In the genomic region with DNA sequence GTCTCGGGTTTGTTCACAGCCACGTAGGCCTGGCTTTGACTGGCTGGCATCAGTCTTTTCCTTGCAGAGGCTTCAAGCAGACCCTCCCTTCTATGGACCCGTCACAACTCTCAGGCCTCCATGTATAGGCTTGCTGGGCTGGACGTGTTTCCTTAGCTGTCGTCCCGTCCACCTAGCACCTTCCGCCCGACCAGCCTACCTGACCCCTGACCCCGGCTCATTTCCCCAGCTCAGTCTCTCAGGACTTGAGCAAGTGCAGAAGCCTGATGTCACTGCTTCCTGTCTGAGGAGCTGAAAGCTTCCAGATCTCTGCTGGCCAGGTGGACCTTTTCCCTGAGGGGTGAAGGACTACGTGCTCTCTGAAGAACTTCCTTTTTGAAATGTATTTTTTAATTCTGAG, we compare ENCODE assay signal across 13 mouse cellular contexts. TPM values are rescaled to one million over a fixed set of nuclear protein-coding genes. Genes with fewer than 3 reads are reported as not detected.
DNase-seq lines count a peak whose midpoint lies in the region; ATAC-seq lines count a peak whose summit lies in the region.
"Had no signal": no experiment of that assay in that cellular context is flagged by ENCODE, and none has a peak within 500 bp of the region (broad histone marks: within the 10 kb centered on the region; RNA-seq: fewer than 3 reads in every experiment).

No protein-coding gene starts in this region.

- DNase-seq in liver, embryonic 11.5 days (ENCODE audit: low spot score): no peak
- peak; percentile 73 for DNase-seq in kidney, postnatal 10 days
- DNase-seq in cerebellum, adult 11-12 months: no peak
- DNase-seq in layer of hippocampus, postnatal 14 days (ENCODE audit: low spot score in 2 of 2): no peak
- DNase-seq in left cerebral cortex, postnatal 25 days (ENCODE audit: low spot score in 2 of 2): no peak
- DNase-seq: cerebellum, adult 9-11 months; thymus, adult 18-20 months had no signal

- no peak overlapping the region for H3K9ac ChIP-seq in liver, embryonic 12.5 days
- H3K9ac ChIP-seq in liver, embryonic 11.5 days (ENCODE audit: low read depth, low read length): no peak overlapping the region
- peak overlapping the region; percentile 52 for H3K9ac ChIP-seq in heart, embryonic 13.5 days
- no peak overlapping the region for H3K9ac ChIP-seq in stomach, embryonic 15.5 days

- H3K36me3 ChIP-seq in liver, embryonic 12.5 days: no peaks in the 10 kb centered on the region
- no peaks in the 10 kb centered on the region for H3K36me3 ChIP-seq in liver, embryonic 11.5 days (ENCODE audit: control insufficient read depth, insufficient read depth, low read length)
- H3K36me3 ChIP-seq in heart, embryonic 13.5 days: no peaks in the 10 kb centered on the region
- no peaks in the 10 kb centered on the region for H3K36me3 ChIP-seq in stomach, embryonic 15.5 days

- 0 out of 2 replicates have a peak, but pooled peaks have one; percentile 15 for ATAC-seq in liver, embryonic 12.5 days
- ATAC-seq in liver, embryonic 11.5 days (replicated peaks; ENCODE audit: low FRiP score): no peak
- ATAC-seq in heart, embryonic 13.5 days (ENCODE audit: extremely low read depth, insufficient number of reproducible peaks, low FRiP score, low TSS enrichment): no peak
- no peak for ATAC-seq in stomach, embryonic 15.5 days (ENCODE audit: insufficient read depth, low FRiP score, low read depth)
- ATAC-seq: activated CD4-positive, CD25-positive, alpha-beta regulatory T cell, adult 4 months had no signal

- H3K27ac ChIP-seq in liver, embryonic 12.5 days: no peak overlapping the region
- H3K27ac ChIP-seq in liver, embryonic 11.5 days (ENCODE audit: low read depth, low read length): no peak overlapping the region
- peak overlapping the region; percentile 83 for H3K27ac ChIP-seq in heart, embryonic 13.5 days (replicated peaks)
- peak overlapping the region; percentile 62 for H3K27ac ChIP-seq in stomach, embryonic 15.5 days

- 41% methylated on average over 10 of the region's 10 CpGs for WGBS in liver, embryonic 12.5 days (ENCODE audit: insufficient replicate concordance)
- WGBS in liver, embryonic 11.5 days: 43% methylated on average over 10 of the region's 10 CpGs
- WGBS in heart, embryonic 13.5 days: 23% methylated on average over 10 of the region's 10 CpGs
- WGBS in stomach, embryonic 15.5 days: 32% methylated on average over 10 of the region's 10 CpGs

- no peaks in the 10 kb centered on the region for H3K9me3 ChIP-seq in liver, embryonic 12.5 days (replicated peaks)
- H3K9me3 ChIP-seq in liver, embryonic 11.5 days (ENCODE audit: control insufficient read depth, low read length): no peaks in the 10 kb centered on the region
- no peaks in the 10 kb centered on the region for H3K9me3 ChIP-seq in heart, embryonic 13.5 days
- H3K9me3 ChIP-seq in stomach, embryonic 15.5 days: no peaks in the 10 kb centered on the region

- H3K4me1 ChIP-seq in liver, embryonic 12.5 days: peaks cover 10% of the 10 kb centered on the region; the same call in 1 of the 2 replicates
- peaks cover 4% of the 10 kb centered on the region for H3K4me1 ChIP-seq in liver, embryonic 11.5 days (replicated peaks; ENCODE audit: control insufficient read depth, insufficient read depth, low read length)
- H3K4me1 ChIP-seq in heart, embryonic 13.5 days: peaks cover 48% of the 10 kb centered on the region
- H3K4me1 ChIP-seq in stomach, embryonic 15.5 days: peaks cover 15% of the 10 kb centered on the region

- no peaks in the 10 kb centered on the region for H3K27me3 ChIP-seq in liver, embryonic 12.5 days (replicated peaks)
- H3K27me3 ChIP-seq in liver, embryonic 11.5 days (replicated peaks; ENCODE audit: control insufficient read depth, insufficient read depth, low read length): no peaks in the 10 kb centered on the region
- no peaks in the 10 kb centered on the region for H3K27me3 ChIP-seq in heart, embryonic 13.5 days (replicated peaks)
- H3K27me3 ChIP-seq in stomach, embryonic 15.5 days (replicated peaks): no peaks in the 10 kb centered on the region

- intact Hi-C loops in left cerebral cortex, postnatal 25 days (cut with DNase I): no loop called here

- H3K4me3 ChIP-seq in liver, embryonic 12.5 days: no peak overlapping the region
- H3K4me3 ChIP-seq in liver, embryonic 11.5 days (ENCODE audit: low read depth, low read length): no peak overlapping the region
- H3K4me3 ChIP-seq in heart, embryonic 13.5 days: no peak overlapping the region
- no peak overlapping the region for H3K4me3 ChIP-seq in stomach, embryonic 15.5 days (replicated peaks)

- no peak overlapping the region for H3K4me2 ChIP-seq in liver, embryonic 12.5 days
- H3K4me2 ChIP-seq in liver, embryonic 11.5 days: no peak overlapping the region
- no peak overlapping the region; the same call in 1 of the 2 replicates for H3K4me2 ChIP-seq in heart, embryonic 13.5 days
- H3K4me2 ChIP-seq in stomach, embryonic 15.5 days: no peak overlapping the region

RNA-seq across cellular contexts. Expression of a gene that starts 0.7 kb away (rescaled TPM):
- 6.1 and 6.8 TPM in 2 replicates for polyA plus RNA-seq in liver, embryonic 12.5 days (2016; fragmentation: Nextera tagmentation; extraction: Ambion mirVana)
- polyA plus RNA-seq in liver, embryonic 11.5 days (2014; fragmentation: Nextera tagmentation; extraction: Ambion mirVana): 9.0 and 9.7 TPM in 2 replicates
- polyA plus RNA-seq in heart, embryonic 13.5 days (2015; fragmentation: Nextera tagmentation; extraction: Ambion mirVana): 29.7 and 35.8 TPM in 2 replicates
- 83.2 and 89.3 TPM in 2 replicates for polyA plus RNA-seq in stomach, embryonic 15.5 days (2015; fragmentation: Nextera tagmentation; extraction: Ambion mirVana)
- total RNA-seq in layer of hippocampus, postnatal 14 days (2021): 10 to 100 TPM; 14.9 to 23.3 TPM
- 10 to 100 TPM; 15.7 to 16.6 TPM for total RNA-seq in left cerebral cortex, postnatal 25 days (2021)

RNA-seq across cellular contexts. Expression of a gene that starts 16.1 kb away (rescaled TPM):
- polyA plus RNA-seq in liver, embryonic 12.5 days (2016; fragmentation: Nextera tagmentation; extraction: Ambion mirVana): 0.44 TPM in 1 of 2 replicates, not detected in the other
- not detected in 2 replicates for polyA plus RNA-seq in liver, embryonic 11.5 days (2014; fragmentation: Nextera tagmentation; extraction: Ambion mirVana)
- polyA plus RNA-seq in heart, embryonic 13.5 days (2015; fragmentation: Nextera tagmentation; extraction: Ambion mirVana): 0.86 TPM in 1 of 2 replicates, not detected in the other
- polyA plus RNA-seq in stomach, embryonic 15.5 days (2015; fragmentation: Nextera tagmentation; extraction: Ambion mirVana): not detected in 2 replicates
- not detected for total RNA-seq in layer of hippocampus, postnatal 14 days (2021)
- not detected for total RNA-seq in left cerebral cortex, postnatal 25 days (2021)
- total RNA-seq: layer of hippocampus, postnatal 25 days had no signal
- polyA plus RNA-seq: activated CD4-positive, CD25-positive, alpha-beta regulatory T cell, adult 4 months; frontal cortex, adult 2 months had no signal

RNA-seq across cellular contexts. Expression of a gene that starts 18.7 kb away (rescaled TPM):
- 1.6 and 3.1 TPM in 2 replicates for polyA plus RNA-seq in liver, embryonic 12.5 days (2016; fragmentation: Nextera tagmentation; extraction: Ambion mirVana)
- polyA plus RNA-seq in liver, embryonic 11.5 days (2014; fragmentation: Nextera tagmentation; extraction: Ambion mirVana): 4.6 and 4.9 TPM in 2 replicates
- 7.2 and 7.6 TPM in 2 replicates for polyA plus RNA-seq in heart, embryonic 13.5 days (2015; fragmentation: Nextera tagmentation; extraction: Ambion mirVana)
- polyA plus RNA-seq in stomach, embryonic 15.5 days (2015; fragmentation: Nextera tagmentation; extraction: Ambion mirVana): 5.4 and 9.6 TPM in 2 replicates
- 10 to 100 TPM; 29.2 to 30.2 TPM for total RNA-seq in layer of hippocampus, postnatal 14 days (2021)
- 10 to 100 TPM; 31.3 to 33.3 TPM for total RNA-seq in left cerebral cortex, postnatal 25 days (2021)

RNA-seq across cellular contexts. Expression of a gene that starts 20.4 kb away (rescaled TPM):
- polyA plus RNA-seq in liver, embryonic 12.5 days (2016; fragmentation: Nextera tagmentation; extraction: Ambion mirVana): 11.8 and 13.2 TPM in 2 replicates
- 20.0 and 20.1 TPM in 2 replicates for polyA plus RNA-seq in liver, embryonic 11.5 days (2014; fragmentation: Nextera tagmentation; extraction: Ambion mirVana)
- polyA plus RNA-seq in heart, embryonic 13.5 days (2015; fragmentation: Nextera tagmentation; extraction: Ambion mirVana): 22.5 and 24.6 TPM in 2 replicates
- 26.6 and 27.8 TPM in 2 replicates for polyA plus RNA-seq in stomach, embryonic 15.5 days (2015; fragmentation: Nextera tagmentation; extraction: Ambion mirVana)
- 10 to 100 TPM; 29.3 to 38.4 TPM for total RNA-seq in layer of hippocampus, postnatal 14 days (2021)
- total RNA-seq in left cerebral cortex, postnatal 25 days (2021): 10 to 100 TPM; 46.6 to 53.2 TPM

RNA-seq across cellular contexts. Expression of a gene that starts 20.5 kb away (rescaled TPM):
- not detected in 2 replicates for polyA plus RNA-seq in liver, embryonic 12.5 days (2016; fragmentation: Nextera tagmentation; extraction: Ambion mirVana)
- not detected in 2 replicates for polyA plus RNA-seq in liver, embryonic 11.5 days (2014; fragmentation: Nextera tagmentation; extraction: Ambion mirVana)
- not detected in 2 replicates for polyA plus RNA-seq in heart, embryonic 13.5 days (2015; fragmentation: Nextera tagmentation; extraction: Ambion mirVana)
- 0.45 TPM in 1 of 2 replicates, not detected in the other for polyA plus RNA-seq in stomach, embryonic 15.5 days (2015; fragmentation: Nextera tagmentation; extraction: Ambion mirVana)
- not detected for total RNA-seq in layer of hippocampus, postnatal 14 days (2021)
- not detected for total RNA-seq in left cerebral cortex, postnatal 25 days (2021)
- total RNA-seq: layer of hippocampus, postnatal 25 days had no signal
- polyA plus RNA-seq: activated CD4-positive, CD25-positive, alpha-beta regulatory T cell, adult 4 months; frontal cortex, adult 2 months had no signal

Comparison
In these comparisons a context has a peak if more than half of its experiments do, and no peak if none do; other contexts are left out.
1. H3K27ac ChIP-seq: peak in heart, embryonic 13.5 days (single experiment) and stomach, embryonic 15.5 days (single experiment); none in liver, embryonic 12.5 days (single experiment) and liver, embryonic 11.5 days (single experiment).